Mouse (Mus musculus) forelimb bud, embryonic 11.5 days (tissue): ENCODE measurements at regions not wholly inside any gene's neighbourhood (a gene's known extent, or its start where the extent isn't known, plus 50 kb on each side); places are given as distances from the start of the nearest gene placed in this dataset.

Experiments used
- DNase-seq: peaks from one replicate; pipeline ENCODE4 v3.0.0-alpha.2; 2012; ENCODE audit warnings: low read depth, low spot score

- peak; percentile 39 for DNase-seq
These were observed 103.2 kb downstream of the Vegfa start for GRCm38 (mm10) chr17:45928903-45929477.

DNA sequence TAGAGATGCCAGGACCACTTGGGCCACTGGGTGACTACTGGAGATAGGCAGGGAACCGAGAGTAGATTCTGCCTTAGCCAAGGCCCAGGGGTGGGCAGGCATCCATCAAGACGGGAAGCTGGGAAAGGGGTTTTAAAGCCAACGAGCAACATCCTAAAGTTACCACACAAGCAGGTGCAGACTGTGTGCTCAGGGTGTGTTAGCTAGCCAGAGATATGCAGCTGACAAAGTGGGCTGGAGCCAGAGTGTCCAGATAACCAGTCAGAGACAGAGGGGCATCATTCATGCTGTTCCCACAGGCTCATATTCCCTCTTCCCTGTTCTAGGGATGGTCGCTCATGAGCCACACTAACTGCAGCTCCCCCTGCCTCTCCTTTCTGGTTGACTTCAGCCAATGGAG, 104.2 kb downstream of the Vegfa start:
- DNase-seq: no peak

GRCm38 (mm10) chr17:45925845-45926244, 106.3 kb downstream of the Vegfa start:
- no peak for DNase-seq

DNA sequence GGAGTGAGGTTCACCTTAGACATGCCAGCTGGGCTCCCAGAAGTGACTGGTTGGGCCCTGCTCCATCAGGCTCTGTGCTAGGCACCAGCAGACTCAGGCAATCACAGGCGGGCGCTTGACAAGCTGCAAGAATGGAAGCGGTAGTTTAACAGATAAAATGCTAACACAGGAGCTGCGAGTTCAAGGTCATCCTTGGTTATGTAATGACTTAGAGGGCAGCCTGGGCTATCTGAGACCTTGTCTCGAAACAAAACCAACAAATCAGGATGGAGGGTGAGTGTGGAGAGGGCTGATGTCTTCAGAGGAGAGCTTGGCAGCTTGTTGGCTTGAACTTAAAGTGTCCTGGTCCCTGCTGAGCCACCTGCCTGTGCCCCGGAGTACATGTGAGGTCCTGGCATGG, 107.6 kb downstream of the Vegfa start:
- DNase-seq: no peak

- DNase-seq: no peak
These were observed 108.9 kb downstream of the Vegfa start for GRCm38 (mm10) chr17:45923217-45923730.

DNA sequence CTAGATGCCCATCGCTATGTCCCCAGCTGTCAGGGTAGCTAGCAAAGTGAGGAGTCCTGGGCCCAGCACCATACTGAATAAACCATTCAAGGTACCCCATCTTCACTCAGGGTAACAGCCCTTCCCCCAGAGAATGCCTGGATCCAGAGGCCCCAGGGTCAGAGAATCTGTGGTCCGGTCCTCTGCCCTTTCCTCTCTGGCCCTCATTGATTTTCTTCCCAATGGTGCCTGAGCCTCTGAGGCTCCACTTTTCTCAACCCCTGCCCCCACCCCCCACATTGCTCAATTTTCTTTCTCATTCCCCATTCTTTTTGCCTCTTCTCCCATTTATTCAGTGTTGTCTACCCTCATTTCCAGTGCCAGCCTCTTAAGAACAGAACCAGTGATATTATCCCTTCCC, 114.5 kb downstream of the Vegfa start:
- DNase-seq: no peak

- DNase-seq: no peak
These were observed 115.2 kb downstream of the Vegfa start for GRCm38 (mm10) chr17:45916937-45917336.

GRCm38 (mm10) chr17:45914706-45915240, 117.4 kb downstream of the Vegfa start:
- no peak for DNase-seq

DNA sequence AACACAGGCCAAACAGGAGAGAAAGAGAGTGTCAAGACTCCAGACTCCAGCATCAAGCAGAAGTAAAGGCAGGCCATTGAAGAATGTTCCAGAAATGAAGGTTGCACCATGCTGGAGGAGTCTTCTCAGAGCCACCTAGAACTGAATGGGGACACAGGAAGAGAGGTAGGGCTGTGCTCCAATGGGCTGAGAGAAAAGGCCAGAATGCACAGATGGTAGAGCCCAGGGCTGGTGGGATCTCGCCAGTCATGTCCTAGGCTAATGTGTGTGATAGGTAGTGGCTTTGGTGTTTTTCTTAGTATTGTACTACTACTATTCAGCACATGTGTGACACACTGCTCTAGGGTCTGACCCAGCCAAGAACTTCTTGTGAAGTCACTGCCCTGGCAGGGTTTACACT, 117.9 kb downstream of the Vegfa start:
- no peak for DNase-seq

DNA sequence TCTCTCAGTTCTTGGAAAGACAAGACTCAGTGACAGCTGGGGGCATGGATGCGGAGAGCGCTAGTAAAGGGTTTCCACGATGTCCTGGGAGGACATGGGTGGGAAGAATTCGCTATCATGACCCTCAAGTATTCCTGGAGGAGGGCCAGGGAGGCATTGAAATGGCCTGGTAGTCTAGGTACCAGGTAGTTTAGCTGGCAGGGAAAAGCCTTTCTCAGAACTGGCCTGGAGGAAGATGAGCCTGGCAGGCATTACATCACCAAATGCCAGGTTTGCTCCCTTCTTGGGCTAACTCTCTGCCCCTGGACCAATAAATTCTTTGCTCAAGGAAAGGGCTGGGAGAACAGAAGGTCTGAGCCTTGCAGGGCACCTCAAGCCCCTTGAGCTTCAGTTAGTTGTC, 118.5 kb downstream of the Vegfa start:
- no peak for DNase-seq

DNA sequence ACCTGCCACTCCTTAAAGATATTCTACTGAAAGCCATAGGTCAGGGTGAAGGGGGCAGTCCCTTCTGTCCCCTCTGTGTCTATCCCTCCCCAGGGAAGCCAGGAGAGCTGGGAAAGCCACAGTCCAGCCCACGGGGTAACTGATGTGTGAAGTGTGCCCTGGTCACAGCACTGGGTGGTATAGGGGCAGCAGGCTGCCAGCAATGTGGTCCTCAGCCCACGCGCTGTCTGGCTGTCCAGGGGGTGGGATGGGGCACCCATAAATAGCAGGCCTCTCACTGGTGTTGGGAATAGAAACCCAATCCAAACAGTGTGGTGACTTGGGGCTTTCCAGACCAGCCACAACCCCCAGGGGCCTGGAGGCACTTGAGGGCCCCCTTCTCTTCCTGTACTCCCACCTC, 120.0 kb downstream of the Vegfa start:
- no peak for DNase-seq

GRCm38 (mm10) chr17:45911201-45911731, 120.9 kb downstream of the Vegfa start:
- DNase-seq: no peak

- no peak for DNase-seq
These were observed 121.9 kb downstream of the Vegfa start for GRCm38 (mm10) chr17:45910245-45910644.

GRCm38 (mm10) chr17:45907587-45907986, 124.6 kb downstream of the Vegfa start:
- no peak for DNase-seq

- DNase-seq: no peak
These were observed 126.6 kb downstream of the Vegfa start for GRCm38 (mm10) chr17:45905596-45905995.

DNA sequence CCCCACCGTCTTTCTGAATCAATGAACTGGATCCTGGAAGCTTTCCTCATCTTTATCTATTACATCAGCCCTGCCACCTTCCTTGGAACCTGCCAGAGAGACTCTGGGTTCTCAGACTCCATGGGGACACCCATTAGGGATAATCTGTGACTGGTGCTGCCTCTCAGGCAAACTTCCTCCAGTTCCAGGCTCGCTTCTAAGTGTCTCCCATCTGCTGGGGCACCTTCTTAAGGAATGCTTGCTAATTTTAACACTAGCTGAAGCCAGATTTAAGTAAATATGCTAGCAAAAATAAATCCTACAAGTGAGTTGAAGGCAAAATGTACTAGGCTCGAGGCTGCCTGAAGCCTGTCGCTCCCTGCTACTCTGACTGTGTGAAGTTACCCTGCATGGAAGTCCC, 127.9 kb downstream of the Vegfa start:
- no peak for DNase-seq

- no peak for DNase-seq
These were observed 128.9 kb downstream of the Vegfa start for GRCm38 (mm10) chr17:45903294-45903693.

DNA sequence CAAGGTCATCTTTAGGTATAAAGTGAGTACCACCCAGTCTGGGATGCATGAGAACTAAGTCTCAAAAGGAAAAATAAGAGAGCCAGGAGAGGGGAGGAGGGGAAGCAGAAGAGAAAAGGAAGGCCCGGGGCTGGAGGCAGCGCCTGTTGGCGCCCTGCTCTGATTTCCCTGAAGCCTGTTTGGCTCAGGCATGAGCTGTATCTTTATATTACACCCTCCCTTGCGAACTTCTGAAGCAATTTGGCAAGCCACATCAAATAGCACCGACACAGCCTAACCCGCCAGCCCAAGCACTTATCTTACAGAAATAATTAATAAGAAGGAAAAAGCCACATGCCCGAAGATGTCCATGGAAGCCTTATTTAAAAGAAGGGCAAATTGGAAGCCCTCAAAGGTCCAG, 129.5 kb downstream of the Vegfa start:
- no peak for DNase-seq

DNA sequence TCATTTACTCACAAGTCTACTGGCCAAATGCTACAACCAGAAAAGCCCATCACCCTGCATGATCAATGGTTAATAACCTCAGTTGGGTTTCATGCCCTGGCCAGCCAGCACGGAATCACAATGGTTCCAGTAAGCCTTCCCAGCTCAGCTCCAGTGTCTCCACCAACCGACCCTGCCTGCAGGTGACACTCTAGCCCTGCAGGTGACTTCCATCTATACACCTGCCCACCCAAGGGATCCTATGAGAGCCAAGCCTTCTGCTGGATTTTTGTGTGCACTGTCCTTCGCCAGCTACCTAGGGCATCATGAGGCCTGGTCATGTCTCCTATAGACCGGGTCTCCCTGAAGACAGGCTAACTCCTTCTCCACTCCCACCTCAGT, 135.3 kb downstream of the Vegfa start:
- DNase-seq: no peak

GRCm38 (mm10) chr17:45896142-45896921, 135.8 kb downstream of the Vegfa start:
- DNase-seq: no peak

DNA sequence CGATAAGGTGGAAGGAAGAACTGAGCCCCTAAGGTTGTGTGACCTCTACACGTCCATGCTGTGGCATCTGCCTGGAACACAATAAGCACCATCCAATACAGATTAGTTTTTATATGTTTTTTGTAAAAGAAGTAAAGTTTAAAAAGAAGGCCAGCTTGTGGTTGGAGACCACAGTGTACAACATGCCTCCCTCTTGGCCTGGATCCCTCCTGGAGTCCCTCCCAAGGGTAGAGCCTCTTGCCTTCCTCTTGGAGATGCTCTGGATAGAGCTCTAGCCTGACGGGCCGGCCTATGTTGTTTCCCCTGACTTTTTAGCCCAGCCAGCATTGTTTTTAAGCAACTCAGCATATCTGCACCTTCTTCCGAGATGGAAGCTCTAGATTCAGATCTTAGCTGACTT, 138.0 kb downstream of the Vegfa start:
- no peak for DNase-seq

- DNase-seq: no peak
These were observed 138.5 kb downstream of the Vegfa start for GRCm38 (mm10) chr17:45893698-45894097.

- no peak for DNase-seq
These were observed 139.1 kb downstream of the Vegfa start for GRCm38 (mm10) chr17:45893094-45893493.
